Mouse (Mus musculus) forebrain, embryonic 13.5 days (tissue): ENCODE data around the gene Rapgef3. TPM values are rescaled to one million over a fixed set of nuclear protein-coding genes. Genes with fewer than 3 reads are reported as not detected.

ENCODE experiments used
- ATAC-seq: fragments of 200-750 bp; cut with Nextera tagmentation; 2 replicates; pipeline ENCODE4 v1.8.0; 2017
- H3K27ac ChIP-seq: fragments of 300-500 bp; sonication (generic); 2 replicates; pipeline ENCODE4 v1.5.1; 2015; ENCODE audit warnings: inconsistent platforms, mild to moderate bottlenecking, moderate library complexity
- H3K27me3 ChIP-seq: fragments of 300-500 bp; sonication (generic); 2 replicates; pipeline ENCODE4 v1.6.1; 2015; ENCODE audit warnings: mild to moderate bottlenecking, inconsistent platforms
- H3K36me3 ChIP-seq: fragments of 300-500 bp; sonication (generic); 2 replicates; pipeline ENCODE4 v1.6.1; 2015; ENCODE audit warnings: mild to moderate bottlenecking, inconsistent platforms; ENCODE audit not compliant: poor library complexity, severe bottlenecking
- H3K4me1 ChIP-seq: fragments of 300-500 bp; sonication (generic); 2 replicates; pipeline ENCODE4 v1.6.1; 2015; ENCODE audit warnings: inconsistent platforms
- H3K4me2 ChIP-seq: fragments of 300-500 bp; sonication (generic); 2 replicates; pipeline ENCODE4 v1.6.1; 2015; ENCODE audit warnings: inconsistent platforms, mild to moderate bottlenecking, moderate library complexity
- H3K4me3 ChIP-seq: fragments of 300-500 bp; sonication (generic); 2 replicates; pipeline ENCODE4 v1.5.1; 2015; ENCODE audit warnings: mild to moderate bottlenecking, inconsistent platforms
- H3K9ac ChIP-seq: fragments of 300-500 bp; sonication (generic); 2 replicates; pipeline ENCODE4 v1.6.1; 2015; ENCODE audit warnings: mild to moderate bottlenecking, inconsistent platforms
- H3K9me3 ChIP-seq: fragments of 300-500 bp; sonication (generic); replicated peaks from 2 replicates; pipeline ENCODE4 v1.6.1; 2016; ENCODE audit warnings: inconsistent platforms
- WGBS: fragments of 180-500 bp; shearing (Covaris S2); methylation state at CpG from one replicate; pipeline ENCODE4 v1.1.7; 2015; 5-methylcytosine and 5-hydroxymethylcytosine counted together
- polyA plus RNA-seq: library from polyadenylated mRNA; unstranded; fragments of >200 nt; fragmentation: Nextera tagmentation; extraction: Ambion mirVana; gene quantifications from 2 replicates; pipeline ENCODE4 v1.2.1, GENCODE M21; 2015

Gene Rapgef3
- polyA plus RNA-seq, 1 experiment from 2014 or later = 6.7 TPM

DNA sequence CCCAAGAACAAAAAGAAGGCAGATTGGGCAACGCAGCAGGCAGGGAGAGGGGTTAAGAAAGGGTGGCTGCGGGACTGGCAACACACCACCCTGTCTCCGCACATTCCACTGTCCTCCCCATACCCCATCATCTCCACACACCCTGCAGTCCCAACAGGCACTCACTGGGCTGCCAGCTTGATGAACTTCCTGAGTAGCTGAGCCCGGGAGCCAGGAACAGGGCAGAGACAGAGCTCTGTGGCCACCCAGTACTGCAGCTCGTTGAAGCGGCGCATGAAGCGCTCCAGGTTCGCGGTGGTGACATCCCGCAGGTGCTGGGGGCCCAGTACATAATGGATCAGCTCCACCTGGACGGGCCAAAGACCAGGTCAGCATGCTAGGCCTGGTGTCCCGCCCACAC is 17.9 kb downstream of the Rapgef3 start:
- H3K36me3 ChIP-seq = no peaks in the 10 kb centered on the region
- H3K27me3 ChIP-seq = no peaks in the 10 kb centered on the region
- peak overlapping the region; percentile 18; the same call in 1 of the 2 replicates for H3K4me2 ChIP-seq
- no peak overlapping the region for H3K9ac ChIP-seq
- 89% methylated on average over 13 of the region's 13 CpGs for WGBS
- no peaks in the 10 kb centered on the region for H3K9me3 ChIP-seq
- 0 out of 2 replicates have a peak overlapping the region, but pooled peaks have one; percentile 74 for H3K27ac ChIP-seq
- no peak overlapping the region for H3K4me3 ChIP-seq
- 0 out of 2 replicates have a peak, but pooled peaks have one; percentile 4 for ATAC-seq
- peaks cover 27% of the 10 kb centered on the region for H3K4me1 ChIP-seq

DNA sequence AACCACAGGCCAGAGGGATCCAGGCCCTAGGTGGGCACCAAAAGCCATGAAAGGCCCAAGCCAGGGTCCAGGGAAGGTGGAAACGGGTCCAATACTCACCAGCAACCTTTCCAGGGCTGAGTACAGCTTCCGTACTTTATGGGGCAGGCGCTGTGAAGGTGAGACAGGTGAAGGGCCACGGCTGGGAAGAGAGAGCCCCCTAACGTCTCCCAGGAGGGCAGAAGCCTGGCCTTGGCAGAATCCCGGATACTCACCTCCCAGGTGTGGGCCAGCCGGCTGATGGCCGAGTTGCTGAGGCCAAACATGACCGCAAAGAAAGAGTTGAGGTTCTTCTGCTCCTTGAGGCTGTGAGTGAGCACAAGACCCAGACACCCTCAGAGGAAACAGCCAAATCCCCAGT is 18.4 kb downstream of the Rapgef3 start:
- Histone ChIP-seq H3K36me3 (no peaks in the 10 kb centered on the region), H3K27ac (no peak overlapping the region), H3K27me3 (no peaks in the 10 kb centered on the region), H3K4me2 (no peak overlapping the region), H3K4me3 (no peak overlapping the region), H3K9ac (no peak overlapping the region), H3K9me3 (no peaks in the 10 kb centered on the region), H3K4me1 (peaks cover 25% of the 10 kb centered on the region)
- no peak for ATAC-seq
- WGBS = 92% methylated on average over 9 of the region's 9 CpGs

DNA sequence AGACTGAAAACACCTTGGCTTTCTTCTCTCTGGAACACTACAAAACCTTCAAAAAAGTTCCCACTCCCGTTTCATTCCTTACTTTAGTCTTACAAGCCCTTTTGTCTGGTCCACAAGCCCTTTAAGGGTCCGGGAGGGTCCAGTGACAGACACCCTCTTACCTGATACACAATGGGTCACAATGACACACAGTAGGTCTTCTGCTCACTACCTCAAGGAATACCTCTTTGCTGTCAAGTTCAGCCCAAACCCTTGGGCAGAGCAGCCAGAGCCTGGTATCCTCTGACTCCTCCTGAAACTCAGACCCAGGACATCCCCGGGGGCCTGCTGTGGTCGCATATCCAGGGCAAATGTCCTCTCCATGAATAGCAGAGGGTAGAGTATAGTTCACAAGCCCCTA is 18.8 kb downstream of the Rapgef3 start:
- no peak for ATAC-seq
- H3K27me3 ChIP-seq = no peaks in the 10 kb centered on the region
- H3K27ac ChIP-seq = no peak overlapping the region
- peaks cover 22% of the 10 kb centered on the region for H3K4me1 ChIP-seq
- H3K9ac ChIP-seq = no peak overlapping the region
- H3K4me2 ChIP-seq = no peak overlapping the region
- no peak overlapping the region for H3K4me3 ChIP-seq
- H3K9me3 ChIP-seq = no peaks in the 10 kb centered on the region
- no peaks in the 10 kb centered on the region for H3K36me3 ChIP-seq
- 85% methylated on average over 4 of the region's 4 CpGs for WGBS

DNA sequence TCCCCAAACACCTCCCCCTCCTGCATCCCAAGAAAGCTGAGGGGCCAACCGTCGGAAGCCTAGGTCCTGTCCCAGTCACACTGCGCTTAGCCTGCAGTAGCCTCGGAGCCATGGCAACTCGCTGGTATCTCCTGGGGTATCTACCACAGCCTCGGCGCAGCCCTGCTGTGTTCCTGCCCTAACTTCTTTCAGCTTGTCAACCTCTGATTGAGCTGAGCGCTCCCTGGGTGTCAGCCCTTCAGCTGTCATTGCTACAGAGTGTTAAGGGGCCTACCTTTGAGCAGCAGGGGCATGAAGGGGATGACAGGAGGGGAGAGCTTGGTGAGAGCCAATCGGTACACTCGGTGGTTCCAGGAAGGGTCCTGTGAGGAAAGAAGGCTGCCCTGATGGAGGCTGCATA is 19.5 kb downstream of the Rapgef3 start:
- Histone ChIP-seq H3K27ac (no peak overlapping the region), H3K9me3 (no peaks in the 10 kb centered on the region), H3K27me3 (no peaks in the 10 kb centered on the region), H3K36me3 (no peaks in the 10 kb centered on the region), H3K4me3 (no peak overlapping the region), H3K4me2 (no peak overlapping the region), H3K9ac (no peak overlapping the region), H3K4me1 (peaks cover 22% of the 10 kb centered on the region)
- no peak for ATAC-seq
- WGBS = 50% methylated on average over 10 of the region's 10 CpGs

DNA sequence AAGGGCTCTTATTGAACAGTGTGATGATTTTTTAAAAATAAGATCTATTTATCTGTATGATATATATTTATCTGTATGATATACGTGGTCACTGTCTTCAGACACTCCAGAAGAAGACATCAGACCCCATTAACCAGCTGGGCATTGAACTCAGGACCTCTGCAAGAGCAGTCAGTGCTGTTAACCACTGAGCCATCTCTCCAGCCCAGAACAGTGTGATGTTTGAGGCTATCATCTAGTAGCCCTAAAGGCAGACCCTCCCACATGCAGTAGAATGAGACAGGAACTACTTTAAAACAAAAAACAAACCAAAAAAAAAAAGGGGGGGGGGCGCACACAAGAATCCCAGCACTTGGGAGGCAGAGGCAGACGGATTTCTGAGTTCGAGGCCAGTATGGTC is 20.3 kb downstream of the Rapgef3 start:
- H3K9ac ChIP-seq = no peak overlapping the region

DNA sequence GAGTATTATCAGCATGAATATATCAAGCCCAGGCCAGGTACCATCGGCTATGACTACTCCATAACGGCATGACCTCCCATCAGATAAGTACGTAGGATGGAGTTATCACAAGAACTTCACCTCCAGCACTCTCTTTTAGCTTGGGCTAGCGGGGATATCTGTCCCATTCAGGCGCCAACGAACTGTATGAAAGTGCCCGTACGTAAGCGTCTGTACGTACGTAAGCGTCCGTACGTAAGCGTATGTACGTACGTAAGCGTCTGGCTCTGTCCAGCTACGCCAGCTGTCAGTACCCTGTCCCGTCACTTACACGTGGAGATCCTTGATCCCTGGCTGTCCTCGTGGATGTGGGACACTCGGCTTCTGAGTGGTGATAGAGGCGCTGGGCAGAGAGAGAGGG is 21.0 kb downstream of the Rapgef3 start:
- H3K4me2 ChIP-seq = no peak overlapping the region
- H3K4me1 ChIP-seq = peaks cover 25% of the 10 kb centered on the region
- no peak overlapping the region for H3K4me3 ChIP-seq
- no peaks in the 10 kb centered on the region for H3K9me3 ChIP-seq
- no peak overlapping the region for H3K27ac ChIP-seq
- no peak for ATAC-seq
- H3K9ac ChIP-seq = no peak overlapping the region
- no peaks in the 10 kb centered on the region for H3K36me3 ChIP-seq
- 95% methylated on average over 24 of the region's 24 CpGs for WGBS
- H3K27me3 ChIP-seq = no peaks in the 10 kb centered on the region

More for the DNA sequence above, 20.3 kb downstream of the Rapgef3 start:
- ATAC-seq = no peak
- H3K4me1 ChIP-seq = peaks cover 22% of the 10 kb centered on the region
- no peaks in the 10 kb centered on the region for H3K9me3 ChIP-seq
- H3K36me3 ChIP-seq = no peaks in the 10 kb centered on the region
- H3K27me3 ChIP-seq = no peaks in the 10 kb centered on the region
- WGBS = 88% methylated on average over 4 of the region's 4 CpGs
- H3K27ac ChIP-seq = no peak overlapping the region
- H3K4me2 ChIP-seq = no peak overlapping the region
- no peak overlapping the region for H3K4me3 ChIP-seq

DNA sequence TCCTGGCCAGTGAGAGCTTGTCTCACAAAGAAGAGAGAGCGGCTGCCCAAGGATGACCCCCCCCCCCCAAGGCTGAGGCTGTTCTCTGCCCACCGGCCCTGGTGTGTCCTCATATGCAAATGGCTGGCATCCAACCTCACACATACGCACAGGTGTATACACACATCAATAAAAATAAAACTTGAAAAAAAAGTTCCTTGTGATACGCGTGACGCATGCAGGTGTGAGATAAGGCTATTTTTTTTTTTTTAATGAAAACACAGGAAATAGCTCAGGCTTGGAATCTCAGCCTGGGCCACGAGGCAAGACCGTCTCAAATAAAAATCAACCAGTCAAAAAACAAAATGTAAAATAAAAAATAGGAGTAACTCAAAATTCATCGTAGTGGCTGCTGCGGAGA is 21.5 kb downstream of the Rapgef3 start:
- ATAC-seq = no peak
- no peak overlapping the region for H3K4me2 ChIP-seq
- 90% methylated on average over 10 of the region's 10 CpGs for WGBS

DNA sequence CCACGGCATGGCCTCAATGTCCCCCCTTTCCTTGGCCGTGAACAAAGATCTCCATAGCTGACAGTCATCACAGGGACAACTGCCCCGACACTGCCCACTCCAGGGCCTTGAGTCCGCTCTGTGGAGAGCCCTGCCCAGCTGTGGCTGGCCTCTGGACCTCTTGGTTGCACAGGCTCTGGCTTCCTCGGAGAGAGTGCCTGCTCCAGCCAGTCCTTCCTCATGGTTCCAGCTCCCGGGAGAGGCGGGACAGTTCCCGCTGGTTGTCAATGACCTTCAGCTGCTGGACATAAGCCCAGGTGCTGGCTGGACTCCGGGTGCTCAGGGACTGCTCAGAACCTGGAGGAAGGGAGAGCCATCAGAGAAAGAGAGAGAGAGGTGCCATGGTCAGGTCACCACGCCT is 22.4 kb downstream of the Rapgef3 start:
- Histone ChIP-seq H3K9ac (no peak overlapping the region), H3K9me3 (no peaks in the 10 kb centered on the region), H3K36me3 (no peaks in the 10 kb centered on the region), H3K4me3 (no peak overlapping the region), H3K27ac (no peak overlapping the region), H3K27me3 (no peaks in the 10 kb centered on the region), H3K4me1 (peaks cover 18% of the 10 kb centered on the region), H3K4me2 (no peak overlapping the region)
- no peak for ATAC-seq
- 78% methylated on average over 10 of the region's 10 CpGs for WGBS

More for the DNA sequence above, 21.5 kb downstream of the Rapgef3 start:
- Histone ChIP-seq H3K27me3 (no peaks in the 10 kb centered on the region), H3K4me1 (peaks cover 25% of the 10 kb centered on the region), H3K36me3 (no peaks in the 10 kb centered on the region), H3K27ac (no peak overlapping the region), H3K9ac (no peak overlapping the region), H3K9me3 (no peaks in the 10 kb centered on the region), H3K4me3 (no peak overlapping the region)

DNA sequence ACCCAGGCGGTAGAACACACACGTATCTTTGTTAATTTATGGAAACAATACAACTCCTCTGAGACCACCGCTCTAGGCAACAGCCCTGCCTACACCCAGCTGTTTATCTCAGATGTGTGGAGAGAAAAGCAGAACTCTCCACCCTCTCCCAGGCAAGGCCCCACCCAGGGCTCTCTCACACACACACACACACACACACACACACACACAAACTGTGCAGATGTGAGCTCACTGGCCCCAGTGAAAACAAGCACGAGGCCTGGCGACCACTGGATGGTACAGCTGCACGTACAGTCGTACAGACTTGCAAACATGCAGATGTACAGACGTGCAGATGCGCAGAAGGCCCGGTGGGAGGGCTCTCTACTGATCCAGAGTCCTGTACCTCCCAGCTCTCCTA is 22.8 kb downstream of the Rapgef3 start:
- no peaks in the 10 kb centered on the region for H3K27me3 ChIP-seq
- no peaks in the 10 kb centered on the region for H3K9me3 ChIP-seq
- H3K27ac ChIP-seq = no peak overlapping the region
- peaks cover 14% of the 10 kb centered on the region for H3K4me1 ChIP-seq
- 69% methylated on average over 10 of the region's 10 CpGs for WGBS
- no peaks in the 10 kb centered on the region for H3K36me3 ChIP-seq
- H3K9ac ChIP-seq = no peak overlapping the region
- no peak for ATAC-seq
- H3K4me3 ChIP-seq = no peak overlapping the region
- H3K4me2 ChIP-seq = no peak overlapping the region

DNA sequence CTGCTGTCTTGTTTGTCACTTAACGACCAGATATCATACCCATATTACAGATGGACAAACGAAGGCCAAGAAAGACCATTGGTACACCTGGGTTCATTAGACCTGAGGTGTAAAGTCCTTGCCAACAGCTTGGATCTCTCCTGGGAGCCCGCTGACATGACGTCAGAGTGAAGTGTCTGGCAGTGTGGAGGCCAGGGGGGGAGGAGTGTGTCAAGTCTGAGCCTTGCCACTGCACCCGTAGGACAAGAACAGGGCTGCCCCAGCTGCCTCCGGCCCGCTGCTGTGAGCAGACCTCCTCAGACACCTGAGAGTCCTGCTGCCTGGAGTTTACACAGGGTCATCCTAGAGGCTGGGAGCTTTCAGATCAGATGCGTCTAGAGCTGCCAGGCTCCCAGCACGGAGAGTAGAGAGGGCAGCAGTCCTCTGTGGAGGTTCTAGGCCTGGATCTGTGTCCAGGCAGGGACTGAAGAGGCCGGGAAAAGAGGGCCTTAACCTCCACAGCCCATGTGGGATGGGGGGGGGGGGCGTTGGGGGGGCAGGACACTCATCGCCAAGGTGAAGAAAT is 23.7 kb downstream of the Rapgef3 start:
- WGBS = 79% methylated on average over 12 of the region's 12 CpGs
- H3K4me2 ChIP-seq = no peak overlapping the region
- no peaks in the 10 kb centered on the region for H3K27me3 ChIP-seq
- H3K4me1 ChIP-seq = peaks cover 12% of the 10 kb centered on the region; the same call in 1 of the 2 replicates
- H3K4me3 ChIP-seq = no peak overlapping the region
- ATAC-seq = no peak
- H3K9ac ChIP-seq = no peak overlapping the region
- no peaks in the 10 kb centered on the region for H3K36me3 ChIP-seq
- no peaks in the 10 kb centered on the region for H3K9me3 ChIP-seq
- no peak overlapping the region for H3K27ac ChIP-seq

DNA sequence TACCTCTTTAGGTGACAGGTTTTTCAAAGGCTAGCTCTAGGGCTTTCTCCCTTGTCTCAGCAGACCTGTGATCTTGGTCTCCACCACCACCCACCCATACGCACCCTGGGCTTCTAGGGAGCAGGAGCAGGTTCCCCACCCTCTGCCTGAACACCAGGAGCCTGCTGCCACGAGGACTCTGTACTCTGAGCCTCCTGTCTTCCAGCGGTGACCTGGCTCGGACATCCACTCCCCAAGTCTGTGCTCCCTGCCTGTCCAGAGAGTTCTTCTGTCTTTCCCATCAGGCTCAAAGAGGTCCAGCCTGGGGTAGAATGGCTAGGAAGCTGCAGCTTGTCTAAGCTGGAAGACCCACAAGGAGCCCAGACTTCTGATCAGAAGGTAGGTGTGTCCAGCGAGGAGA is 24.6 kb downstream of the Rapgef3 start:
- Histone ChIP-seq H3K9me3 (no peaks in the 10 kb centered on the region), H3K9ac (no peak overlapping the region), H3K36me3 (no peaks in the 10 kb centered on the region), H3K4me1 (peaks cover 8% of the 10 kb centered on the region; the same call in 1 of the 2 replicates), H3K4me2 (no peak overlapping the region), H3K4me3 (no peak overlapping the region), H3K27me3 (no peaks in the 10 kb centered on the region), H3K27ac (no peak overlapping the region)
- WGBS = 87% methylated on average over 5 of the region's 5 CpGs
- no peak for ATAC-seq

DNA sequence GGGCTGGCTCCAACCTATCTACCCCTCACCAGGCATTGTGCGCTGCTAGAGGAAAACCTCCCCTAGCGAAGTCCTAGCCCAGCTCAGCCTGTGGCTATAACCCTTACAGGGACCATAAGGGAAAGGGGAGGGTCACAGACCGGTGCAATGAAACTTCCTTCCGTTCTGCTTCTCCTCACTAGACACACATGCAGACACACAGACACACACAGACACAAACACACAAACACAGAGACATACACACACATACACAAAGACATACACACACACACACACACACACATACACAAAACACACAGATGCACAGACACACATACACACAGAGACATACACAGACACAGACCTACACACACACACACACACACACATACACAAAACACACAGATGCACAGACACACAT is 25.2 kb downstream of the Rapgef3 start:
- no peak overlapping the region for H3K4me2 ChIP-seq
- H3K9ac ChIP-seq = no peak overlapping the region
- H3K27ac ChIP-seq = no peak overlapping the region
- no peaks in the 10 kb centered on the region for H3K9me3 ChIP-seq
- no peaks in the 10 kb centered on the region for H3K27me3 ChIP-seq
- H3K4me3 ChIP-seq = no peak overlapping the region
- no peak for ATAC-seq
- H3K4me1 ChIP-seq = peaks cover 6% of the 10 kb centered on the region; the same call in 1 of the 2 replicates
- WGBS = 56% methylated on average over 4 of the region's 4 CpGs
- H3K36me3 ChIP-seq = no peaks in the 10 kb centered on the region

DNA sequence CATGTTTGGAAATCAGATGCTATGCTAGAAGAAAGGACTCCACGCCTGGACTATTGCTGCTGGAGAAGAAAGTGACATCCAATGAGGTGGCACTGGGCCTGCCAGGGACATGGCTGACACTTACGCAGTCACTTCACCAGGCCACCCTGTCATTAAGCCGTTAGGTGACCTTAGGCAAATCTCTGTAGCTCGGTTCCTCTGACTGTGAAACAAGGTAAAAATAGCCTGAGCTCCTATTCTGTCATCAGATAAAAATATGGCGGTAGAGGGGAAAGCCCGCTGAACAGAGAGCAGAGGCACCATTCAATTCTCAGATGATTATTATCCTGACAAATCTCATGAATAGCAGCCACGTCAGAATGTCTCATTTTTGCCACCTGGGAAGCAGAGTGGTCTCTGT is 25.7 kb downstream of the Rapgef3 start:
- Histone ChIP-seq H3K4me1 (peaks cover 6% of the 10 kb centered on the region; the same call in 1 of the 2 replicates), H3K9me3 (no peaks in the 10 kb centered on the region), H3K36me3 (no peaks in the 10 kb centered on the region), H3K9ac (no peak overlapping the region), H3K4me3 (no peak overlapping the region), H3K27ac (0 out of 2 replicates have a peak overlapping the region, but pooled peaks have one; percentile 8), H3K4me2 (no peak overlapping the region), H3K27me3 (no peaks in the 10 kb centered on the region)
- no peak for ATAC-seq
- WGBS = 70% methylated on average over 7 of the region's 7 CpGs
